Mouse (Mus musculus): ENCODE measurements around the gene Fastk.

Fastk gene

DNA sequence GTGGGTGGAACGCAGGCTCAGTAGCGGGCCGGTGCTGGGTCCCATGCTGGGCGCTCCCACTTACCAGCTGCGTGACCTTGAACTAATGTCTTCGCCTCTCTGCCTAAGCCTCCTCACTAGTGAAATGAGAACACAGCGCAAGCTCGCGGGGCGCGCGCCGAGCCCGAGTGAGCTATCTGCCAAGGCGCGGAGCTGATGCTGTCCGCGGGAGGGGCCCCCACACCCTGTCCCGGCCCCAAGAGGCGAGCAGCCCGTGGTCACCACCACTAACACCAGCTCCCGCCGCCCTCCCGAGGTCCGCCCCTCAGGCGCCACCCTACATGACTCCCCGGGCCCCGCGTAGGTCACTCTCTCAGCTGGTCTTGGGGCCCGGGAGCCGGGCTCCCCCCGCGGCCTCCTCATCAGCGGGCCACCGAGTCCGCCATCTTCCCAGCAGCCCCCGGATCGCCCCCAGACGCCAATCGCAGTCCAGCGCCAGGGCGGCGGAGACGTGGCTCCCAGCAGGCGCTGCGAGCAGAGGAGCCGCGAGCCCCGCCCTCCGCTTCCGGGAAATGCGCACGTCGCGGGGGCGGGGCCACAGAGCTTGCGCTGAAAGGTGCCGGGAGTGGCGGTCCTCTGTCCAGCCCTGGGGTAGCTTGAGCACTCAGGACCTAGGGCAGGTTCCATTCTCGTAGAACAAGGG is at the start of gene Fastk:
Fastk (minus strand) TSS at position 542 of the 682 bp plus-strand sequence.
- peak; percentile 89 to 90 for DNase-seq (ENCODE audit: low spot score in 2 of 2)

DNA sequence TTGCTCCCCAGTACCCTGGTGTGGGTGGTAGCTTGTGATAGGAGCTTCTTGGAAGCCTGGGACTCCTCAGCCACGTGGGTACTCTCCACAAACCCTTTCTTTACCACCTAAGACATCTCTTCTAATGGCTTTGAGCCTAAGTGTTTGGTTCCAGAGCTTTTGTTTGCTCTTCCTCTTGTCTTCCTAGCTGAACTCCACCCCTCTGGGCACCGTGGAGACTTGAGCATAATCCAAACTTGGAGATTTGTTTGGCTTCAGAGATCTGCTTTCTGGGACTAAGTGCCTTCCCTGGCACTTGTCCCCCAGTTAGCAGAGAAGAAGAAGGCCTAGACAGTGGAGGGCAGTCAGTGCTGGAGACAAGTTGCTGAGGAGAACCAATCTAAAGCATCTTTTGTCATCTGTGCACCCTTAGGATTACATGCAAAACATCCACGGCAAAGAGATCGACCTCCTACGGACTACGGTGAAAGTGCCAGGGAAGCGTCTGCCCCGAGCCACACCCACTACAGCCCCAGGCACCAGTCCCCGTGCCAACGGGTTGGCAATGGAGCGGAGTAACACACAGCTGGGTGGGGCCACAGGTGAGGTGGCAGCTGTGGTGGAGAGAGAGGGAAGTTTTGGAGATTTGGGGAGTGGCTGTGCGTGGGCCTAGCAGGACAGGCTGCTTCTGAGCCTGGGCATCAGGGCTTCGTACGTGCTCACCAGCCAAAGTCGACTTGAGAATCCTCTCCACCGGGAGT is 47.6 kb upstream of the Fastk start:
- no peak for DNase-seq (ENCODE audit: low spot score in 2 of 2)

DNA sequence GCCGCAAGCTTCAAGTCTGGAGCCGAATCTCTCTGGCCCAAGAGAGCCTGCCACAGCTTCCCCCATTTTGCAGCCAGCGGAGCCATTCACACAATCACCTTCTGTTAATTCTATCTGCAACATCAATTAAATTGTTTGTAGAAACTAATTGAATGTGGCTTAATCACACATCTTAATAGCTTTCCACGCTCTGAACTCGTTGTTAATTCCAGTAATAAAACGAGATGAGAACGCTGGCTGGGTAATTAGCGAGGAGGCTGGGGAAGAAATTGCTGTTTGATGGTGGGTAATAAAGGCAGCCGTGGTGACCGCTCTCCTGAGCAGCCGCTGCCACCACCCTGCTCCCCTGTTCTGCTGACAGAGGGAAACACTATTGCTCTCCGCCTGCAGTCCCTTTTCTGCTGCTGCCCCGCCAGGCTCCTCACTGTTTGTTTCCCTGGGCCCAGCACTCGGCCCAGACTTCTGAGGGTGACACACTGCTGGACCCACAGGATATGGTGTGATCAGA is 45.4 kb upstream of the Fastk start:
- no peak for DNase-seq (ENCODE audit: low spot score in 2 of 2)

DNA sequence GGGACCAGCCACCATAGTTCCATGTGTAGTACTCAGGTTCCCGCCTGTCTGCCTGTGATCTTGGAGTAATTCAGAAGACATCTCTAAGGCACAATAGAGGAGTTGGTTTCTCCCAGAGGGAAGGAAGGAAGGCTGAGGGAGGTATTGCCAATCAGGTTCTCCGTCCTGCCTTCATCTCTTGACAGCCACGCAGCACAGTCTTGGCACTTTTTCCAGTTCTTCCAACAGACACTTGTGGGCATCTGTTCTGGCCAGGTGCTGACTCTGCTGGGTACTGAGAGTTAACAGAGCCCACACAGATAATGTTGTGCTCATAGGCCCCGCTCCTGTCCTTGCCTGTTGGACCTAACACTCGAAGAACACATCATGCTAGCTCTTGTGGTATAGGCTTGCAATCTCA is 41.7 kb upstream of the Fastk start:
- no peak for DNase-seq (ENCODE audit: low spot score in 2 of 2)

DNA sequence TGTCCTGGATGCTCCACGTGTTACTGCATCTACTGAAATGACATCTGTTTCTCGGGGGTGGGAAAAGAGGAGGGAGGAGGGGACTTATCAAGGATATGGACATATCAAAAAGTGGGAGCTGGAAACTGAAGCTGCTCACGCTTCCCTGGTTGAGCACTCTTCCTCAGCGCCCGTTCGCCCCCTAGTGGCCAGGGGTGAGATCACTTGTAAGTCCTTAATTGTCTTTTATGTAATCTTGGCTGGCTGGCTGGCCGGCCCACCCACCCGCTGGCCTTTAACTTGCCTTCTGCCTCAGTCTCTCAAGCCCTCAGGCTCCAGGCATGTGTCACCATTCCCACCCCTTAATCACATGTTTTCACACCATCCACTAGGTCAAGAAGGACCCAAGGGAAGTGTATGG is 41.0 kb upstream of the Fastk start:
- peak; percentile 75 to 78 for DNase-seq (ENCODE audit: low spot score in 2 of 2)

DNA sequence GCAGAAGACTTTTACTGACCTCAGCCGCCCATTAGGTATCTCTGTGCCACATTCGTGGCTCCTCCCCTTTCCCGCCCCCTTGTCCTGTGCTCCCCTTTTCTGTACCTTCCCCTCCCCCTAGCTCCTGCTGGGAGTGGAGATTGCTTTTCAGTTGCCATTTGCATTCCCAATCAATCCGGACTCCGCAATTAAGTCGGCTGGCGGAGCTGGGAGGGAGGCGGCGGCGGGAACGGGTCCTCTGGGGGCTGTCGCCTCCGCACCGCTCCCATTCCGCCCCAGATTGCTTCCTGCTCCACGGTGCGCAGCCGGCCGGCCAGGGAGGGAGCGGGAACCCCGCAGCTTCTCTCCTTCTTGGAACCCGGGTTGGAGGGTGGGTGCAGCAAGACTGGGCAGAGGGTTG is 39.9 kb upstream of the Fastk start:
- no peak for DNase-seq (ENCODE audit: low spot score in 2 of 2)

DNA sequence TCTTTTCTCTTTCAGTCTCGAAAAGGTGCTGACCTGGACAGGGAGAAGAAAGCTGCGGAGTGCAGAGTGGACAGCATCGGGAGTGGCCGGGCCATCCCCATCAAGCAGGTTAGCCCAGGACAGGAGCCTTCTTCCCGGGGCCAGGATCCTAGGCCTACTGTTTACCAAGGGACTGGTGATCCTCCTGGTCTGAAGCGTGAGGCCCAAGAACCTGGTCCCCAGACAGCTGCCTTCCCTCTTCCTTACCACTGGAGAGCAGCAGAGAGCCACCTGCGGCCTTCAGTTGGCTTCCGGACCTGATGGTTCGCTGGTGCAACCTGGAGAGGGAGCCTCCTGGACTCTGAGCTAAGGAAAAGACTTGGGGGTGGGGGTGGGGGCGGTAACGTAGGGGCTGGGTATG is 38.2 kb upstream of the Fastk start:
- peak in 1 of 2 experiments; percentile 38 for DNase-seq (ENCODE audit: low spot score in 2 of 2)

DNA sequence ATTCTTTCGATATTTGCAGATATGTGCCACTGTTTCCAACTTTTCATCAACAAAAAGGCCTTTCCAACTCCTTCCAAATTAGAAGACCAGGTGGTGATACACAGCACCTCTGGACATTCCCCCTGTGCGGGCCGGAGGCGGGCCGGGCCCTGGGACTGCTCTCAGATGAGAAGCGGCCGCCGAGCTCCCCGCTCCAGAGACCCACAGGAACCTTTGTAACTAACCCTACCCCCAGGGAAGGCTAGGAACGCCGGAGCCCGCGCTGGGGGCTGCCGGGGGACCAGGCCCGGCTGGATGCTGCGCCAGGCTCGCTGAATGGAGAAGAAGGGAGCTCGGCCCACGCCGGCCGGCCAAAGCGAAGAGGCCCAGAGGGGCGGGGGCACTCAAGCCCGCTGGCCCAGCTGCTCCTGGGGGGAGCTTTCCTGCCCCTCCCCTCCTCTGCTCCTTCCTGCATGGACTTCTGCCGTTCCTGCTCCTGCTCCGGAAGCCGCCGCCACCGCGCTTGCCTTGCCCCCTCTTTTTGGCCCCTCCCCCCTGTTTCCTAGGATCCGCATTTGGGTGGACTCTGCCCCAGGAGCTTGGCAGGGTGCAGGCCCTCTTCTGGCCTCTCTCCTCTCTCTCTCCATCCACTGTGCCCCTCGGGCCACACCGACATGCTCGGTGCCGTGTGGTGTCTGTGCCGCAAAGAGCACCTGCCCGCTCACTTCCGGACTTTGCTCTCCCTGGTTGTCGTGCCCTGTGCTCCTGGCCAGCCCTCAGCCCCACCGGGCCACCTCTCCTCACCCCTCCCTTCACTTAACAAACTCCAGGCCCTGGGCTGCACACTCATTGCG is 37.4 kb upstream of the Fastk start:
- no peak for DNase-seq (ENCODE audit: low spot score in 2 of 2)

DNA sequence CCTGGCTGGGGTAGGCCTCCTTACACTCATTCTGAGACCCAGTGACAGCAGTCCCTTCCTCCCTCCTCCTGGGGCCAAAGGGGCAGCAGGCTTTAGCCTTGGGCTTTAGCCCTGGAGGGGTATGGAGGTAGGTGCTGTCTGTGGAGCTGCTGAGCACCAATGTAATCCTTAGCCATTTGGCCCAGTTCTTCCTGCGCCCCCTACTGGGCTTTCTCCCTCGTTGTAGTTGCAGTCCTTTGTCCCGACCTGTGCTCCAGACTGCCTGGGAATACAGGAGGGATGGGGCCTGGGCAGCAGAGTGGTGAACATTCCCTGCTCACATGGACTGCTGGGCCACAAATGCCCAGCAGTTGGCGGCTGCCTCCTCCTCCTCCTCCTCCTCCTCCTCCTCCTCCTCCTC is 36.6 kb upstream of the Fastk start:
- no peak for DNase-seq (ENCODE audit: low spot score in 2 of 2)

DNA sequence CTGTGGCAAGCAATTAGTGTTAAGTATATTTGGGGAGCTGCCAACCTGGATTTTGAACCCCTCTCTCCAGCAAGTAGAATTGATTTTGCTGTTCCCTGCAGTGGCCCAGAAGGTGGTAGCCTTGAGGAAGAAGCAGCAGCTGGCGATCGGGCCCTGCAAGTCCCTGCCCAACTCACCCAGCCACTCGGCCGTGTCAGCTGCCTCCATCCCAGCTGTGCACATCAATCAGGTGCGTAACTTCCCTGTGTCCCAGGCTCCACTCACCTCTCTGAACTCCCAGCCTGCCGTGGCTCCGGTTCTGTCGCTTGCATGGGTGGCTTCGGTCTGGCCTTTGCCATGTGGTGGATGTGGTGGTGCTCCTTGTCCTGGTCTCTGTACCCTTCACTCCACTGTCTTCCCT is 32.8 kb upstream of the Fastk start:
- no peak for DNase-seq (ENCODE audit: low spot score in 2 of 2)

DNA sequence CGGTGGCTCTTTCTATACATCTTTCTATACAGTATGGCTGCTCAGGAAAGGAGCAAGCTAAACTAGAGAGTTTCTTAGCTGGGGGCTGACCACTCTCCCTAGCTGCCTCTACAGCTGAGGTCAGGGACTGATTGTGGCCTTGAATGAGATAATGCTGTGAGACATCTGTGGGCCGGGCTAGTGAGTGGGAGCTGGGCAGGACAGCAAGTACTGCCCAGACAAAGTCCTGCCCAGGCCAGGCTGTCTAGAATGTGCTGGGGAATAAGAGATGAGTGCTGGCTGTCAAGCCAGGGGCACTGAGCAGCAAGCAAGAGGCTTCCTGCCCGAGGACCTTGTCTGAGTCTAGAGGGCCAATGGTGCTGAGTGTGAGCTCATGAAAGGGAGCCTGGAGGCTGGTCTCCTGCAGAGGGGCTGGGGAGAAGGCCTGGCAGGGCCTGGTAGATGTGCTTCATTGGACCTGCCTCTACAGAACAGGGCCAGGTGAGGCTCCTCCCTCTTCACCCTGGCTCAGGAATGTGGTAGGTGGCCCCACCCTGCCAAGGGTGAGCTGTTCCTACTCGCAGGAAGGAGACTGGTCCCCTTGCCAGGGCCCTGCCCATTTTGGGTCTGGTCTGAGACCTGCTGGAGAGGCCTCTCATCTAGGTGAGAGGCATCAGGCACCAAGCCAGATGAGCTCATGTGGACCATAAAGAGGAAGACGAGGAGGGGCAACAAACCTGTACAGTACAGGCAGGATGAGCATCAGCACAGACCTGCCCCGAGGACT is 30.6 kb upstream of the Fastk start:
- peak; percentile 62 to 88 for DNase-seq (ENCODE audit: low spot score in 2 of 2)

DNA sequence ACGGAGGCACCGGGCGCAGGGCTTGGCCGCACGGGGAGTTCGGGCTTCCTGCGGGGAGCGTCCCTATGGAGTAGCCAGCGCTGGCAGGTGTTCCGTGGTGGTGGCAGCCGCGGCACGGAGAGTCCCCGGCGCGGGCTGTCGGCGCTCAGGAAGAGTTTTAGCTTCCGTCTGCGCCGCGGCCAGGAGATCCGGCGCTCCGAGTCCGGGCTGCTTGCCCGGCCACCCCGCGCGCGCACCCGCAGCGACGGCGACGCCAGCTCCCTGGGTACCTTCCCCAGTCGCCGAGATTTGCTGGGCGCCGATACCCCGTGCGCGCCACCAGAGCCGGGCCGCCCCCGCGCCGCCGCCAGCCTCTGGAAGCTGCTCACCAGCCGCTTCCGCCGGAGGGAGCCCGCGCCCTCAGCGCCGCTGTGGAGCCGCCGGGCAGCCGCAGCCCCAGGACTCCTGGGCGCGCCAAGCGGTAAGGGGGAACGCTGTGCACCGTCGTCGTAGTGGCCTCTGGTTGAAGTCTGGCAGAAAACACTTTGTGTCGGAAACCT is 29.7 kb upstream of the Fastk start:
- DNase-seq (ENCODE audit: low spot score in 2 of 2): peak in 1 of 2 experiments; percentile 42

DNA sequence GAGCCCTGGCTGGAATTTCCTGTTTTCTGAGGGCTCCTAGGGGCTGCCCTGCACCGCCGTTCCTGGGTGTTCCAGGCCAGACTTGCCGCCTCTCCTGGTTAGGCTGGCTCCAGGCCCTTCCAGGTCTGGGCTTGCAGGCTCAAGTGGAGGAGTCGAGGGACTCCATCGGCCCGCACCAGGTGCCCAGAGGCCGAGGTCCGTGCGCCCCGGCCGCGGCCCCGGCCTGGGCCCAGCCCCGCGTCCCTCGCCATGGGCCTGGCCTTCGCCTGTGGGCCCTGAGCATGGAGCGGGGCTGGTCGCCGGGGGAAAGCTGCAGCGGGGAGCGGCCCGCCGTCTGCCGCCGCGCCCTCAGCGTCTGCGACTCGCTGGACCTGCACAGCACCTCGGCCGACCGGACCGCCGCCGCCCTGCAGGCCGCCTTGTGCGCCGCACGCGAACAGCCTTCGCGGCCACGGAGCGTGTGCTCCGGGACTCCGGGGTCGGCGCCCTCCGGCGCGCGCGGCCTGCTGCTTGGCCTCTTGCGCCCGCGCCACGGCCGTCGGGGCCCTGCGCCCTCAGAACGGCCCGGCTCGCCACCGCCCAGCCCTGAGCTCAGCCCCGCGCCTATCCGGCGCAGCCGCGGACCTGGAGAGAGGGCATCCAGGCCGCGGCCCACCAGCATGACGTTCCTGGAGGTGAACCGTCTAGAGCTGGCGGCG is 29.1 kb upstream of the Fastk start:
- DNase-seq (ENCODE audit: low spot score in 2 of 2): peak; percentile 64 to 81

DNA sequence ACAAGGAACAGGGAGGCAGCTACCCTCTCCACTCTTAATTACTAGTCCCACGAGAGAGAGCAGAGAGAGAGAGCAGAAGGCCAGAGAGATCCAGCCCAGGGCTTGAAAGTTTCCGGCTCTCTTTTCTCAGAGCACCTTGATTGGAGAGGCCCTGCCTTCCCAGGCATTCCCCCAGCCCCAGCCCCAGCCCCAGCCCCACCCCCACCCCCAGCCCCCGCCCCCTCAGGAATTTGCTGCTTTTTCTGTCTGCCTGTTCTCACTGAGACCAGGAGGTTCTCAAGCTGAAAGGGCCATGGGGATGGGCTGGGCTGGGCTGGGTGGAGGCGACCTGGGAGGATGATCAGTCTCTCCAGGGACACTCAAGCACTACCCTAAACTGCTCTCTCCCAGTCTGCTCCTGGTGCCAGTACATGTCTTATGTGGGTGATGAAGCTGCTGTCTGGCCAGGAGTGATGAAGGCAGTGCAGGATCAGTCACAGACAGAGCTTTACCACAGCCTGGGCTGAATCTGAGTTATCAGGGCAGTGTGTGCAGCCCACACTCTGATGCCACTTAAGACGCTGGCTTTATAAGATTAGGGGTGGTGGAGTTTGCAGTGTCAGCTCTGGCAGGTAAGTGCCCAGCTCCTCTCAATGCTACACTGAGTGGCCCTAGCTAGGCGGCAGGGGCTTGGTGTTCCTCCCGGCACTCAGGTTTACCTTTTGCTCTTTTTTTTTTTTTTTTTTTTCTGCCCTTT is 28.0 kb upstream of the Fastk start:
- DNase-seq (ENCODE audit: low spot score in 2 of 2): no peak

DNA sequence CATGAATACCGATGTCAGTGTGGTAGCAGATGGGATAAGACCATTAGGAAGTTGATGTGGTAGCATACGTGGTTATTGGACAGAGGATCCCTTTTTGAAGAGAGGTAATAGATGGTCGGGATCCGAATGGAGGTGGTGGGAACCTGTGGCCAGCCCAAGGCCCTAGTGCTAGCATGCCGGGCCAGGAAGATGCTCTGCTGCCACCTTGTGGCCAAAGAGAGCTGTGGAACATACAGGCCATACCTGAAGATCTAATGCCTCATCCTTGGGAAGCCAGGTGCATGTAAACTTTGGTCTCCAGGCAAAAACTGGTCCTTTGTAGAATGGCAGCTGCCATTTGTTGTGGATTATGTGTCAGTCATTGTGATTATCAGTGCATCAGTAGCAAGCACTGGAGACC is 25.5 kb upstream of the Fastk start:
- peak in 1 of 2 experiments; percentile 55 for DNase-seq (ENCODE audit: low spot score in 2 of 2)

DNA sequence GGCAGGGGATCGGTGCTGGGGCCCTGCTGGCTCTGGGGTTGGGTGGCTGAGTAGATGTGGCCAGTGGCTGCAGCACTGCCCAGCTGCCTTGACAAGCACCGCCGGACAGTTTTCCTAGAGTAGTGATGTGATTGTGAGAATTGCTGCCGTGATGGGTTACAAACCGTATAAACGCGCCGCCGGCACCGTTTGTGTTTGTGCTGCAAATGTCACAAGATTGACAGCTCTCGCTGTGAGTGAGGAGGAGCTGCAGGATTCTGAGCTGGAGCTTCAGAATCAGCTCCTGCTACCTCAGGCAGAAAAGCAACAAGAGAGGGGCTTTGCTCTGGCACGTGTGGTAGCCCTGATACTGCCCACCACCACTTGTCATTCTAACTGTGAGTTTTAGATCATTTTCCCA is 21.7 kb upstream of the Fastk start:
- no peak for DNase-seq (ENCODE audit: low spot score in 2 of 2)

DNA sequence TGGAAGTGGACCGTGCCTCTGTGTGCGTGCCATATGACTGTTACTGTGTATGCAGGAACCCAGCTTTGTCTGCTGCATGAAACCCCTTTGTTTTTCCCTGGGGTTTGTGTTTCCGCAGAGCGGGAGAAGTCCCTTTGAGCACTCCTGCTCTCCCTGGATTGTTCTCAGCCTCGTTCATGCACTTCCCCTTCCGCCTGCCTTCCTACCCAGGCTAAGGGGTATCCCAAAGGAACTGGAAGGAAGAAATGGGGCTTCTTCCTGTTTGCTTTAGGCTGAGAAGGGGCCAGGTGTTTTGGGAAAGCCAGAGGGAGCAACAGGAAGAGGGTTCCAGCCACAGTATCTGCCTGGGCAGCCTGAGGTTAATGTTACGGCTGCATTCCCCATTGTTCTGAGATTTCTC is 10.5 kb upstream of the Fastk start:
- DNase-seq (ENCODE audit: low spot score in 2 of 2): no peak

DNA sequence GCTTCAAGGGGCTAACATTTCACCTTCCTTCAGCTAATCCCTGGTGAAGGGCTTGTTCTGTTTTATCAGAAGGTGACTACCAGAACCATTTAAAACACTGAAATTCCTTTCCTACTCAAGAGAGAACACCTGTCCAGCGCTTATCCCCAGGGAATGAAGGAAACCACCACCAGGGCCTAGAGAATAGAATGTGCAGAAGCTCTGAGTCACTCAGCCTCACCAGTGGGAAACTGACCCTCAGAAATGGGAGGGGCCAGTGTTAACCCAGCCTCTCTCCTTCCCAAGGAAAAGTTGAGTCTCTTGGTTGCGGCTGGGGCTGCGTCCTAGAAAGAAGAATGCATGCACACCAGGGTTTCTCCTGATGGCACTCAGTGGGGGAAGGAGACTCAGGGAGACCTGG is 10.0 kb upstream of the Fastk start:
- DNase-seq (ENCODE audit: low spot score in 2 of 2): no peak

DNA sequence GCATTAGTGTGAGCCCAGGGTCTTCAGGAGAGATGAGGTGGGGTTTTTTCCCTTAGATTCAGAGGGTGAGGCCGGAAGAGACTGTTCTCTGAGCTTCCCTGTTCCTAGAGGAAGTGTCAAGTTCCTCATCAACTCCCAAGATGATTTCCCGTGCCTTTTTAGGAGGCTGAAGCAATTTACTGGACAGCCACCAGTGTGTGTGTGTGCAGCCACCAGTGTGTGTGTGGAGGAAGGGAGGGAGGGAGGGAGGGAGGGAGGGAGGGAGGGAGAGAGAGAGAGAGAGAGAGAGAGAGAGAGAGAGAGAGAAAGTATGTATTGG is 8.9 kb upstream of the Fastk start:
- DNase-seq (ENCODE audit: low spot score in 2 of 2): no peak

DNA sequence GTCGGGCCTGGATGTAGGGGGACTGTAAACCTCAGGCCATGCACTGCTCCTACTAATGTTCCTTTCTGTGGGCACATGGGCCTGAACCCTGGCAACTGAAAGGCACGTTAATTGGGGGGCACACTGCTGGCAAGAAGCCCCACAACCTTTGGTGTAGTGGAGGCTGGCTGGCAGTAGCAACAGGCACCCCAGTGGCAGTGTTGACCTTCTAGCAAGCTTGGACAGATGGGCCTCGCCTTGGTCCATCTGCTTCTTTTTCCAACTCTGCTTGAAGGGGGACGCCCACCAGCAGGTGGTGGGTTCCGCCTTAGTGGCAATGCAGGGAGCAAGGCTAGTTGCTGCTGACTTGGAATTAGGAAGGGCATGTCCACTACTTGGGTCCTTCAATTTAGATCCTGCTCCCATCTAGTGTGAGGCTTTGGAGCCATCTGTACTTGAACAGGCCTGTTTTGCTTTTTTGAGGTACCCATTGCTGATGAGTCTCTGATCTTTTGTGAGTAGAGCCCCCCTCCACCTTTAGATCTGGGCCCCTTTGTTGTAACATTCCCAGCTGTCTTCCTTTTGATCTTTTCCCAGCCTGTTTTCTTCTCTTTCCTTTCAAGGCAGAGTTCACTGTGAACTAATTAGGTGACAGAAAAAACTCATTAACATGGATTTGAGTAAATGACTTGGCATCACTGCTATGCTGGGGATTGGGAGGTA is 8.3 kb upstream of the Fastk start:
- DNase-seq (ENCODE audit: low spot score in 2 of 2): no peak
